Mouse (Mus musculus) heart, adult 8-10 months (tissue): ENCODE results near the gene Tmem121b. TPM values are rescaled to one million over a fixed set of nuclear protein-coding genes. Genes with fewer than 3 reads are reported as not detected.

Experiments used
- DNase-seq: peaks from one replicate; pipeline ENCODE4 v3.0.0; 2022; ENCODE audit warnings: low spot score
- total RNA-seq, 4 experiments: library from RNA; stranded (reverse); gene quantifications; 2 replicates each; pipeline ENCODE4 v1.2.4; 2022

Tmem121b gene
- total RNA-seq: not detected

- no peak for DNase-seq
Observed at GRCm38 (mm10) chr6:120493374-120494181, at the start of gene Tmem121b. Gene Tmem121b (minus strand): TSS chr6:120493807.

DNA sequence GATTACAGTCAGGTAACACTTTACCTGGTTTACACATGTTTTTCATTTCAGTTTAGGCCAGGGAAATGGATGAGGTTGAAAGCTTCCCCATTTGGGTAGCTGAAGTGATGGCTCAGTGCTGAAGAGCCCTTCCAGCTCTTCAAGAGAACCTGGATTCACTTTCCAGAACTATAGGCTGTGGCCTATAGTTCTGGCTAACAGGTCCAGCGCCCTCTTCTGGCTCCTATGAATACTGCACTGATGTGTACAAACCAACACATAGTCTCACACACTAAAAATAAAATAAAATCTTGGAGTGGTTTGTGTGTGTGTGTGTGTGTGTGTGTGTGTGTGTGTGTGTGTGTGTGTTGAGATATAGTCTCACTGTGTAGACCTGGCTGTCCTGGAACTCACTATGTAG, 48.5 kb upstream of the Tmem121b start:
- DNase-seq: no peak

DNA sequence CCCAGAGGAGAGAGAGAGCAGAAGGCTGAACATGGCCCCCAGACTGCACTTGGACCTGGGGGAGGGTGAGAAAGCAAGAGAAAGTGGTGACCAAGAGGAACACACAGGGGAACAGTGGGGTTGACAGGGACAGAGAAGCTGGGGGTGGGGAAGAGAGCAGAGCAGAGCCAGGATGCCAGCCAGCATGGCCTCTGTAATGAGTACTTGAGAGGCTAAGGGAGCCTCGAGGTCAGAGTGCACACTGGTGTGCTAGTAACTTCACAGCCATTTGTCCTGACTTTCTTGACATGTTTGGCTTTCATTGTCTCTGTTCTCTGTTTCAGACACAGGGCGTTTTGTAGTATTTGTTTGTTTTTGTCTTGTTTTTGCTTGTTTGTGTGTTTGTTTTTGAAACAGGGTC, 47.8 kb upstream of the Tmem121b start:
- DNase-seq: no peak

DNA sequence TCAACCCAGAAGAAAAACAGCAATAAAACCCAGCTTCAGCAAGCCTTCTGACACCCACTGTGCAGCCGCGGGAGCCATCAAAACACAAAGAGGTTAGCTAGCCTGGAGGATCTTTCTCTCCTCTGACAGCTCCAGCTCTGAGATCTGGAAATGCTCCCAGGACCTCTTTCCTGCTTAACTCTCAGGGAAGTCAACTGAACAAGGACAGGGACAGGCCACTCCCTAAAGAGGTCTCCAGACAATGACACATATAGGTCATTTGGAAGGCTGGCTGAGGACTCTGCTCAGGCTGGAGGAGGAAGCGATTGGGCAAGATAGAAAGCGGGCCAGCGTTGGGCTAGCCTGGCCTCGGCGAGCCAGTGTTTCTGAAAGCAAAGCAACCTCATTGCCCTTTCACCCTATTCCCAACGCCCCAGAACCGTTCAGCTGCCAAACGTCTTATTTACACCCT, 46.2 kb upstream of the Tmem121b start:
- peak; percentile 87 for DNase-seq

DNA sequence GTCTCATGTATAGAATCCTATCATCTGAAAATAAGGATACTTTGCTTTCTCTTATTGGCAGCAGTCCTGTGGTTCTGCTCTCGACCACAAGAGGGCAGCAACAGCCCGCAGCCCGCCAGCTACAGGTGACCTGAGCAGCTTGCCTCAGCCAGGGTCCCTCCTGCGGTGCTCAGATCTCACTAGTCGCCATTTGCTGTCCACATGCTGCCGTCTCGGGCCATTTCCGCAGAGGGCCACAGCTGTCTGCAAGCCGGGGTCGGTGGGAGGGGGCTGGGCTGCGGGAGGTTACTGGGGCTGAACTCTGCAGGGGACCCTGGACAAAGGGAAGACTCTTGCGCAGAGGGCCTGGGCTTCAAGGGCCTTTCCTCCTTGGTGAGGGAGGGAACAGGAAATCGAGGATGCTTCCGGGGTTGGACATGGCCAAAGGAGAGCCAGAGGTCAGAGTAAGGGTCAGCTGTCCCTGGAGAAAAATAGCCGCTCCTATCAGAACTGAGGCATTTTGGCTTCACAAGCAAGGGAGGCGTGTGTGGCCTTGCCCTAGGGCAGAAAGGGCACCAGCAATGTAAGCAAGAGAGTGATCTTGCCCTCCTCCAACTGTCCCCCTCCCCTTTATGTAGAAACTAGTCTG, 45.6 kb upstream of the Tmem121b start:
- DNase-seq: peak; percentile 85

GRCm38 (mm10) chr6:120536337-120536736, 42.7 kb upstream of the Tmem121b start:
- no peak for DNase-seq

- DNase-seq: no peak
Observed at GRCm38 (mm10) chr6:120532594-120532993, 39.0 kb upstream of the Tmem121b start.

GRCm38 (mm10) chr6:120531020-120531965, 37.7 kb upstream of the Tmem121b start, which contains the start of gene Hdhd5:
Gene Hdhd5 (minus strand): TSS chr6:120531319.
- peak; percentile 89 for DNase-seq

DNA sequence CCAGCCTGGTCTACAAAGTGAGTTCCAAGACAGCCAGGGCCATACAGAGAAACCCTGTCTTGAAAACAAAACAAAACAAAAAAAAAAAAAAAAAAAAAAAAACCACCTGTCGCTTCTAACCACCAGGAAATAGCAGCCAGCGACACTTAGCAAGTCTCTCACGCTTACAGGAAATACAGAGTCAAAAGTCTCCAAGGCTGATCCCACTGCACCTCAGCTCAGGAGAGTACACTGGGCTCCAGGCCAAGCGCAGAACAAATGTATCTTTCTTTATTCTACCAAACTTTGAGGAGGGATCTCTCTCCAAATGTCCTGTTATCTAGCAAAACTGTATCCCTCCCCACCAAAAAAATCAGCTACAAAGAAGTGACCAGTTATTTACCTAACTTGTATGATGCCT, 35.5 kb upstream of the Tmem121b start:
- DNase-seq: no peak

DNA sequence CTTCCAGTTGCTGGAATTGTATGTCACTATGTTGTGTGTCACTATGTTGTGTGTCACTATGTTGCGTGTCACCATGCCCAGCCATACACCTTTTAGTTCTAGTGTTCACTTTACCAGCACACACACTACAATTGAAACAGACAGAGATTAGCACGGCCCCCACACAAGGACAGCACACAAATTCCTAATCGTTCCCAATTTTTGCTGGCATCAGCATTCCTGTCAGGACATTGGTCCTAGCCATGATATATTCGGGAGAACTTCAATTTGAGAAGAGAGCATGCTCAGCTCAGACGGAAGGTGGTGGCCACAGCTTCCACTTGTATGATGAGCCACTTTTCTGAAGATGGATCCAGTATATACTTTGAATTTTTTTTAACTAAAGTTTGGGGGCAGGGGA, 31.2 kb upstream of the Tmem121b start:
- DNase-seq: no peak

DNA sequence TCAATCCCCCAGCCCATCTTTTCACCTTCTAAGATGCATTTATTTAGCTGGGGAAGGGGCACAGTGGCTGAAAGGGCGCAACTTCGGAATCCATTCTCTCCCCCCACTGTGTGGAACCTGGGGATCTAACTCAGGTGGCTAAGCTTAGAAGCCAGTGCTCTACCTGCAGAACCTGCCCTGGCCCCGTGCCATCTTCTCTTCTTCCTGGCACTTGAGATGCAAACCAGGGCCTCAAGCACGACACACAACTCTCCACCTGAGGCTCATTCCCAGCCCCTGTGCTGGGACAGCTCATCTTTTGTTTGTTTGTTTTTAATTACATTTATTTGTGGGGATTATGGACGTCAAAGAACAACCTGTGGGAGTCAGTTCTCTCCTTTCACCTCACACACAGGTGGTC, 26.0 kb upstream of the Tmem121b start:
- no peak for DNase-seq

DNA sequence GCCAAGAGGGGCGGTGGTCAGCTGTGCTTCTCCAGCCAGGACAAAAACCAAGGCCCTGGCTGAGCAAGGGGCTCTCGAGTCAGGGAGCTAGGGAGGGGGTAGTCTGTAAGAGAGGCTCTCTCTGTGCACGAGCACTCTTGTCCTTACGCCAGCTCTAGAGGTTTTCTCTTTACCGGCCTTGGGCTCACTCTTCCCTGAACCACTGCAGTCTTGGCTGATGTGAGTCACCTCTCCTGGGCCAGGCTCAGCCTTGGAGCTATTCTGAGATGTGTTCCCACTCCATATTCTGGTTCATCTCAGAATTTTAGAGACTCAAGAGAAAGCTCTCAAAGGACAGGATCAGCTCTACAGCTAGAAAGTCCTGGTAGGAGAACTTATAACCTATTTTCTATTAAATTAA, 23.7 kb upstream of the Tmem121b start:
- no peak for DNase-seq

DNA sequence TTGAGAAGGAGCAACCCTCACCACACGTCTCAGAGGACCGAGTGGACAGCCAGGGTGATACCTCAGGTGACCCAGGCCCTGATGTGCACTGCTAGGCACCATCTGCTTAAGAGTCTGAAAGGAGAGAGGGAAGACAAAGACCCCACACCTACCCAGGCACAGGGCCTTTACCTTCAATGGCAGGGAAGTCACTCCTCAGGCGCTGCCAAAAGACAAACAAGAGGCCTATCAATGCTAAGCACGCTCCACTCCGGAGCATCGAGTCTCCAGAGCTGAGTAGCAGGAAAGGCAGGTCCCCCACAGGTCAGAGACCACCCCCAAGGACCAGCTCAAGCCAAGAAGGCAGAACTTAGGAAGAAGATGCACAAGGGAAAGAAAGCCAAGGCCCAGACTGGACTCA, 23.3 kb upstream of the Tmem121b start:
- no peak for DNase-seq

GRCm38 (mm10) chr6:120516422-120516821, 22.8 kb upstream of the Tmem121b start:
- no peak for DNase-seq

DNA sequence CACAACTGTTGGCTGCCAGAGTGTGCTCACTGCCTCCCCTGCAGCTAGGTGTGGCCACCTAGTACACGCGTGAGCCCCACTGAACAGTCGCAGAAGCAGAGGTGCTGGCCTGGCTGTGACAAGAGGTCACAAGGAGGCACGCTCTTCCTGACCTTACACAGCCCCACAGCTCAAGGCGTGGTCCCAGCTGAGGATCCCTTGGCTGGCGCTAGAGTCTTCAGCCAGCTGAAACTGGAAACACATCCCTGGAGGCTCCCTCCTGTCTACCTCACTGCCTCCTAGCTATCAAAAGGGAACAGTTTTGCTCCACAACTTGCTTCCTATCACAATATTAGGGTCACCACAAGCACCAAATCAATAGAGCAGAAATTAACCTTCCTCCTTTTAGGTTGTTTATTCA, 17.6 kb upstream of the Tmem121b start:
- no peak for DNase-seq

DNA sequence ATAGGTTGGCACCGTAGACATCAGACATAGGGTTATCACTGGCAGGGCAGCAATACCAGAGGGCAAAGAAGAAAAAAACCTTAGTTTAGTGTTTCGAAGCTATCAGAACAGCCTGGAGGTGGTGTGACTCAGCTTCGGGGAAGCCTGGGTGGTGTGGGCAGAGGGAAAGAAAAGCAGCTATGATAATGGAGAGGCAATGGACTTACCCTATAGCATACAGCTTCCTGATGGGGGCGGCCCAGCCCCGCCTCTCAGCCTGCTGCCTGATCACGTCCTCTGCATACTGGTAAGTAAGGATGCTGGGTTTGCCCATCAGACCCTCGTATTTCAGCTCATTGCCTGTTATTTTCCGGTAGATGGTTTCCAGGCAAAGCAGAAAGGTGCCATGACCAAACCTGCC, 16.8 kb upstream of the Tmem121b start:
- no peak for DNase-seq

DNA sequence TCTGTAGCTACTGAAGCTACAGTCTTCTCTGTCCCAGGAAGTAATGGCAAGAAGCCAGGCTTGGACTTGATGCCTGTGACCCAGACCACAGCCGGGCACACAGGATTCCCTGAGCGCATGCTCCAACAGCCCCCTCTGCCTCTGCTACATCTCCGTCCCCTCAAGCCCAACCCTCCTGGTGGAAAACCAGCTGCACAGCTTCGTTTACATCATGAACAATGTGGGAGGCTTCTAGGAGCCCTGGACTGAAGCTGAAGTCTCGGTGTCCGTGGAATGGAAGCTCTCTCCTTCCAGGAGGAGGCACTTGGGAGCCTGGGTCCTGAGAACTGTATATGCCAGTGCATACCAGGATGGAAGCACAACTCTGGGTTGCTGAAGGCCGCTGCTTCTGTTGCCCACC, 16.4 kb upstream of the Tmem121b start:
- no peak for DNase-seq

GRCm38 (mm10) chr6:120508645-120509044, 15.0 kb upstream of the Tmem121b start:
- DNase-seq: no peak

- no peak for DNase-seq
Observed at GRCm38 (mm10) chr6:120505531-120505930, 11.9 kb upstream of the Tmem121b start.

DNA sequence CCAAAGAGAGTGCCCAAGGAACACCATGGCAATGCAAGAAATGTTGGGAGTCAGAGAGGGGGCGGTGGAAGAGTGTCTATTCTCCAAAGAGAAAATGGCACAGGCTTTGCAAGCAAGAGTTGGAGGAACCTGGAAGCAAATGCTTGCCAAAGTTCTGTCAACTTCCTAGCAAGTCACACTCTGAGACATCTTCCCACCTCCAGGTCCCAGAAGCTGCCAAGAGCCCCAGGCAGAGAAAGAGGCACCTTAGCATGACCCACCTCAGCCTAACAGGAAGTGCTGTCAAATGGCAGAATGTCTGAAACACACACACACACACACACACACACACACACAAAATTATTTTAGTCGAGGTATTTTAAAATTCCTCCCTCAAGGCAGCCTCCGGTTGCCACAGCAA, 10.4 kb upstream of the Tmem121b start:
- no peak for DNase-seq

- DNase-seq: no peak
Observed at GRCm38 (mm10) chr6:120496544-120496943, 2.9 kb upstream of the Tmem121b start.
